Mouse (Mus musculus) gonadal fat pad, adult 2 months (tissue): Measurements from ENCODE around the gene Hspa5. TPM values are rescaled to one million over a fixed set of nuclear protein-coding genes. Genes with fewer than 3 reads are reported as not detected.
"Not testable (repeated sequence)": the region's sequence is repeated elsewhere in the genome, so short reads cannot be mapped to it uniquely, and the experiment has no call there.

ENCODE experiments used
- DNase-seq: peaks from one replicate; pipeline ENCODE4 v3.0.0-alpha.2; 2012; ENCODE audit warnings: low read depth
- polyA plus RNA-seq: library from polyadenylated mRNA; depleted of rRNA; stranded (reverse); fragments of >200 nt; gene quantifications from 2 replicates; pipeline ENCODE4 v1.2.3, GENCODE M21; 2012; rRNA removed

Hspa5 gene
- polyA plus RNA-seq, 1 experiment = 894 TPM

DNA sequence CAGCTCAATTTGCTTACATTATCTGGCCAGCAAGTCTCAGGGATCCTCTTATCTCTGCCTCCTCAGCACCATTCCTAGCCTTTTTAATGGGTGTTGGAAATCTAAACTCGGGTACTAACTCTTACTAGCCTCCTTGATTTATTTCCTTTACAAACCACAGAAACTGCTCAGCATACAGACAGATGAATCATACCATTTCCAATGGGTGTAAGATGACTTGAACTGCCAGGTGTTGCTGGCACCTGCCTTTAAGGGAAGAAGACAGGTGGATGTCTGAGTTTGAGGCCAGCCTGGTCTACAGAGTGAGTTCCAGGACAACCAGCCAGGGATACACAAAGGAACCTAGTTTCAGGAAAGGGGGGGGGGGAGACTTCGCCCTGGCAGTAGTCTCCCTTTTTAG, 36.3 kb downstream of the Hspa5 start:
- no peak for DNase-seq

DNA sequence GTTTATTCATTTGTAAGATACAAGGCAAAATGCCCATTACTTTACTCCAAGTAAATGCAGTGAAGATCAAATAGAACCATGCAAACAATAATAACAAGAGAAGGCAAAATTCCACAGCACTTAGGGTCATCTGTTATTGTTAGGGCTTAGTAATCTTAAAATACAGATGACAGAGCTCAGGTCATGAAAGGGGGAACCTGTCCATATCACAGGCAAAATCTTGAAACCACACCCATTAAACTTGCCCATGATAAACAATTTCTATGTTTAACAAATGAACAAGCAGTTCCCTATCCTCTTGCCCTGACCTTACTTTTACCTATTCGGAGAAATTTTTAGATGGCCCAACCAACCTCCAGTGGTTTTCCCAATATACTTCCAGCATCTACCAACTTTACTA, 37.8 kb downstream of the Hspa5 start:
- DNase-seq = no peak

DNA sequence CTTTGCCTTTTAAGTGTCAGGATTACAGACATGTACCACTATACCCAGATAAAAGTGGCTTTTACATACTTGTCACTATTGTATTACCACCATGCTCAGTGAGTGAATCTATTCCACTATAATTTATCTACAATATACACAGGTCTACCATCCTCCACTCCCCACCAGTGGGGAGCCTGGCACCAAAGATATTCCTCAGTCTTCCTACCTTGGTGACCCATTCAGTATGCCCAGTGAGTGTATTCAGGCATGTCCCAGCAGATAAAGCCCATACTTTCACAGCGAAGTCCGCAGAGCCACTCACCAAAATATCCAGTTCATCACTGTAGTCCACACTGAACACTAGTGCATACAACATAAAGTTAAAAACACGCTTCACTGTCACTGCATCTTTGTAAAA, 39.0 kb downstream of the Hspa5 start:
- no peak for DNase-seq

DNA sequence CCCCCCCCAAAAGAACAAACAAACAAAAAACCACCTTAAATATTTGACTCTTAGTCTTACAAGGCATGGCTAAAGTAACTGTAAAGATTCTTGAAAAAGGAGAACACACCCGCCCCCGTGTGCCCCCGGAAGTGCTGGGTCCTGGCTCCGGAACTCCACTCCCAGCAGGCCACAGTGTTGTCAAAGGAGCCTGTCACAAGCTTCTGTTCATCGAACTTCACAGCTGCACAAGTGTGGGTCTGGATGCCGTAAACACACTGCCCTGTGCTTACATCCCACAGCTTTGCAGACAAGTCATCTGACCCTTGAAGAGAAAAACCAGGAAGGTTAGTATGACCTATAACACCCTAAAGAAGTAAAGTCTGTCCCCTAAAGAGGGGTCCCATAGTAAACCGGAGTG, 40.9 kb downstream of the Hspa5 start:
- no peak for DNase-seq

DNA sequence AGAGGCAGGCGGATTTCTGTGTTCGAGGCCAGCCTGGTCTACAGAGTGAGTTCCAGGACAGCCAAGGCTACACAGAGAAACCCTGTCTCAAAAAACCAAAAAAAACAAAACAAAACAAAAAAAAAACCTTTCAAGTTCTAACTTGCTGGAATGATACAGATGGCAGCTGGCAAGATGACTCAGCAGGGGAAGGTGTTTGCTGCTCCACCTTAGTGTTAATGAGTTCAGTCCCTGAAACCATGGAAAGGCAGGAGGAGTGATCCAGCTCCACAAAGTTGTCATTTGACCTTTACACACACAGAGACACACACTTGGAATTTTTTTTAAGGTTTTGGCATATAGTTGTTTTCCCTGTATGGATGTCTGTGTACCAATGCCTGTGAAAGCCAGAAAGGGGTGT, 44.1 kb downstream of the Hspa5 start:
- DNase-seq = not testable (repeated sequence)

DNA sequence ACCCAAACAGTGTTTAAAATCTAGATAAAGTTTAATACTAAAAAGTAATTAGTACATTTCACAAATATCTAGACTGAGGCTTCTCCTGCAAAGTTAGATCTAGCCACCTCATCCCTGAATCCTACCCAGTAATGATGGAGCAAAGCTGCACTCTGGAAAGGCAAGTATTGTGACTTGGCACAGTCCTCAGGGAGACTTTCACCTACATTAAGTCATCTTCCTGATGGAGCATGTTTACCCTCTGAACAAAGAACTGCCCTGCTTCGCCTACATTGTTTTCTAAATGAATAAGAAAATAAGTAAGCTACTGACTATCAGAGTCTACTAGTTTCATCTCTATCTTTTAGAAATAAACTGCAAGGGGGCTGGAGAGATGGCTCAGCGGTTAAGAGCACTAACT, 46.7 kb downstream of the Hspa5 start:
- no peak for DNase-seq

DNA sequence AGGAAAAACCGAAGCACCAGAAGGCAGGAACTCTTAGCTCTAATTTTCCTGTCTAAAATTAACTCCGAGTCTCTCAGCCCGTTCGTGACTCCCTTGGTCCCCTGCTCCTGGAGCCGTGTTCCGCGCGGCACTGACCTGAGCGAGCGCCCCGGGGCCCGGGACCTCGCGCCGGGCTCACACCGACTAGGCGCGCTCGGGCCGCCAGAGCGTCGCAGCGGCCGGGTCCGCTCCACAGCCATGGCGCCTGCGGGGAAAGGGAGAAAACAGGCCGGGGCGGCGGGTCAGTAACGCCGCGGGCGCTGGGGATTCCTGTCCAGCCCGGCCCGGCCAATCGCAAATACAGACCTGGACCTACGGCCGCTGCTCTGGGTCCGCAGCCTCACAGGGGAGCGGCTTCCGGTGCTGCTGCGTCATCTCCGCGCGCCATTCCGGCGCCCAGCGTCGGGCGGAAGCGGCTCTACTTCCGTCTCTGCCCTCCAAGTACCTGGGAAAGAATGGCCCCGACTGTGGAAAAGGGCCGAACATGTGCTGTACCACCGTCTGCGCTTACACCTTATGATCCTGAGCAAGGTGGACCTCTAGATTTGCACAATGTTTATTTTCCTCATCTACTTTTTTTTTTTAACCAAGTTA, 54.2 kb downstream of the Hspa5 start, which contains the start of gene Fbxw2:
Fbxw2 (minus strand) TSS at position 485 of the 633 bp plus-strand sequence.
- no peak for DNase-seq

DNA sequence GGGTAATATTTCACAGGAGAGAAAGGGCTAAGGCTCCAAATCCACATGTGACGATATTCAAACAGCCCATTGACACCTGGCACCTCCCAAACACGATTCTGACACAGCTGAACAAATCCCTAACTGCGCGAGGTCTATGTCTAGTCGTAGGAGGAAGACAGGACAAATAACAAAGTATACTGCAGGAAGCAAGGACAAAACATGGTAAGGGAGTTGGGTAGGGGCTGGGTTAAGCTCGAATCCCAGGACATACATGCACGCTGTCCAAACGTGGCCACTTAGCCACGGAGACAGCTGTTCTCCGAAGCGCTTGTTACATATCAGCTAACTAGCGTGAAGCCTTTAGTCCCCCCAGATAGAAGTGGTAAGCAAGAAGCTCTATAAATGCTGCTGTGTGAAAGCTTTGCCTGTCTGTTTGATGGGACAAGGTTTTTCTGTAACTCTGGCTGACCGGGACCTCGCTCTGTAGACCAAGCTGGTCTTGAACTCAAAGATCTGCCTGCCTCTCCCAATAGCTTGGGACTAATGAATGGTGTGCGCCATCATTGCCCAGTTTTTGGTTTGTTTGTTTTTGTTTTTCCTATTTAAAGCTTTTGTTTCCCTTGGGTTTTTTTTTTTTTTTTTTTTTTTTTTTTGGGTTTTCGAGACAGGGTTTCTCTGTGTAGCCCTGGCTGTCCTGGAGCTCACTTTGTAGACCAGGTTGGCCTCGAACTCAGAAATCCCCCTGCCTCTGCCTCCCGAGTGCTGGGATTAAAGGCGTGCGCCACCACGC, 54.9 kb downstream of the Hspa5 start:
- no peak for DNase-seq

Other genes starting within 250 kb of the Hspa5 start
- 20.6 and 26.3 TPM in 2 replicates for gene Gapvd1, start 16.7 kb upstream of the Hspa5 start, polyA plus RNA-seq
- 48.8 and 51.2 TPM in 2 replicates for gene Rabepk, start 27.9 kb downstream of the Hspa5 start, polyA plus RNA-seq
- 52.7 and 55.3 TPM in 2 replicates for gene Fbxw2, start 54.3 kb downstream of the Hspa5 start, polyA plus RNA-seq
- gene Gm34653, start 61.0 kb downstream of the Hspa5 start, polyA plus RNA-seq = 0.05 TPM in 1 of 2 replicates, not detected in the other
- gene Cutal, start 102.4 kb downstream of the Hspa5 start, polyA plus RNA-seq = 20.0 and 39.2 TPM in 2 replicates
- gene Psmd5, start 103.0 kb downstream of the Hspa5 start, polyA plus RNA-seq = 14.5 and 20.7 TPM in 2 replicates
- 10.5 and 15.8 TPM in 2 replicates for gene Phf19, start 142.1 kb downstream of the Hspa5 start, polyA plus RNA-seq
- gene Traf1, start 189.8 kb downstream of the Hspa5 start, polyA plus RNA-seq = 3.8 and 6.4 TPM in 2 replicates